Mouse (Mus musculus): ENCODE data around the gene Hoxb8.

Gene Hoxb8

DNA sequence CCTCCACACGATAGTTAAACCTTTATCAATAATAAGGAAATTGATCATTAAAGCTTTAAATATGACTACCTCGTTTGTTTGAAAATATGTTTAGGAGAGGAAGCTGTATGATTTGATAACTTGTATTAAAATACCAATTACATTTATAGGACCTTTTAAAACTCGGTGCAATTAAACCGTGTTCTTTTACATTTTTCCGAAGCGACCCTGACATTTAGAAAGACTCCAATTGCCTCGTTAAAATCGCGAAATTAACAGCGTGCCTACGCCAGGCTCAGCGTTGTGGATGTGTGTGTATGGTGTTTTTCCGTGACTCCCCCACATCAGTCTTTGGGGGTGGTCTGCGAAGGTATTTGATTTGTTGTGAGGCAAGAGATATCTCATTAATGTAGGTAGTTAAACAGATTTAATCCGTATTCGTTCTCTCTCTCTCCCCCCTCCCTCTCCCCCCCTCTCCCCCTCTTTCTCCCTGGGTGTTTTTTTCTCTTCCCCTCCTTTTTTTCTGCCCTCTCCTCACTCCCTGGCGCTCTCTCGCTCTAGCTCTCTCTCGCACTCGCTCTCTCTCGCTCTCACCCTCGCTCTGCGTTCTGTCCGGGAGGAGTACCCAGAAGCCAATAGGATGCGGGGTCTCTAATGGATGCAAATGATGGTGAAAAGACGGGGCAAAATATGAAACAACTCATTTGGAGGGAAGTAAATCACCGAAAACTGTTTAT is at the start of gene Hoxb8:
Gene Hoxb8 (plus strand): TSS at position 51 of the 716 bp plus-strand sequence.
- DNase-seq: no peak

DNA sequence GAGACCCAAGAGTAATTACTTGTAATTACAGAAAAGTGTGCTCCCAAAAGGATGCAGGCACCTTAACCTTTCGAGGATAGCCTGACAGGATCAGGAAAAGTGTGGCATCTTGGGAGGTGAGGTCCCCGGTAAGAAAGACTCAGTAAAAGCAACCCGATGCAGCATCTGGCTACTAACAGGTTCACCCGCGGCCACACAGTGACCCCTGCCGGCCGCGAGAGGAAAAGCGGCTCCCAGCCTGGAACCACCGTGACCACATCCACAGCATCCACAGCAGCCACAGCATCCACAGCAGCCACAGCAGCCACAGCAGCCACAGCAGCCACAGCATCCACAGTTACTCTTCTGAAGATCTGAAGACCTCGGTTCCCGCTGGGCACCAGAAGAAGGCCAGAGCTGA is 46.8 kb upstream of the Hoxb8 start:
- DNase-seq: no peak

DNA sequence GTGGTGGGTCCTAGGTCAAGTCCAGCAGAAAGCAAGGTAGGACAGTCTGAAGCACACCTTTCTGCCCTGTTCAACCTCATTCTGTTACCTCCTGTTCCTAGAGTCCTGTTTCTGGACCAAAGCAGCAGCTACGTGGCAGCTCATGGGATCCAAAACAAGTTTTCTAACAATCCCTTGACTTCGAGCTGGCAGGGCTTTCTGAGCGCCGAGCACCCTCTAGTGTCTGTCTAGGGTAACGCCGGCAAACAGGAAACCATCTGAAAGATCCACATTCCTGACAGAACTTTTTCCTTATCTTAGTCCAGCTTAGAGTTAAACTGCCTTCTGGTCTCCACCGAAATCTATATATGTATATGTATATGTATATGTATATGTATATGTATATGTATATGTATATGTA is 41.5 kb upstream of the Hoxb8 start:
- no peak for DNase-seq

DNA sequence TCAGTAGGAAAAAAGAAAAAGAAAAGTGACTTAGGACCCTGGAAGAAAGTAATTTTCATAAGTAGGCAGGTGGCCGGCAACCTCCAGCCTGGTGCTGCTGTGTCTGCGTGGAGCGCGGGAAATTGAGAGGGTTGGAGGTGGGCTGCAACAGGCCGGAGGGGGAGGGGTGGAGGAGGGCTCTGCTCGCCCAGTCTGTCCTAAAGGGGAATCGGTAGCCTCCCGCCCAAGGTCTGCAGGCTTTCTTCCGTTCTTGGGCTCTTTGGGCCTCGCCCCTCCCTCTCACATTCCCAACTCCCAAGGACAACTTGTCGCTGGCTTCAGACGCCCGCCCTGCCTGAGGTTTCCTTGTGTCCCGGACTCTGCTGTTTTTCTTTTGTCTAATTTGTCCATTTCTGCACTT is 30.8 kb upstream of the Hoxb8 start:
- DNase-seq: peak; percentile 80

DNA sequence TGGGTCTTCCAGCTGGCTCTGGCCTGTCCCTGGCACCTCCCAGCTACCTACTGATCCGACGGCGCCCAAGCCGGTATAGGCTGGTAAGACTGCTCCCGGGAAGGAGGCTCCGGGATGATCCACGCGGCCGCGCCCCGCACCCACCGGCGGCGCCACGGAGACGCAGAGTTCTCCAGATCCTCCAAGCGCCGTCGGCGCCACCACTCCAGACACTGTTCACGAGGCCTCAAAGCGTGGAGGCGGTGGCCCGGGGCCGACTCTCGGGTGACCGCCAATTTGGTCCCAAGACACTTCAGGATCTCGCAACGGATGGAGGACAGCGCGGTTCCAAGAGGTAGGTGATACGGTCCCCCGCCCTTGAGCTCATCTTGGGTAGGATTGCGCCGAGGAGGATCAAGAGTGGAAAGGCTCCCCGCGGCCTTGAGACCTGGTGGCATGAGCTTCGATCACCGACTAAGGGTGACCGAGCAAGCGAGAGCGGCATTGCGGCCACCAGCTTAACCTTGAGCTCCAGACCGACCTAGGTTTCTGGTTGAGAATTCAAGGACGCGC is 30.1 kb upstream of the Hoxb8 start:
- peak; percentile 58 for DNase-seq

DNA sequence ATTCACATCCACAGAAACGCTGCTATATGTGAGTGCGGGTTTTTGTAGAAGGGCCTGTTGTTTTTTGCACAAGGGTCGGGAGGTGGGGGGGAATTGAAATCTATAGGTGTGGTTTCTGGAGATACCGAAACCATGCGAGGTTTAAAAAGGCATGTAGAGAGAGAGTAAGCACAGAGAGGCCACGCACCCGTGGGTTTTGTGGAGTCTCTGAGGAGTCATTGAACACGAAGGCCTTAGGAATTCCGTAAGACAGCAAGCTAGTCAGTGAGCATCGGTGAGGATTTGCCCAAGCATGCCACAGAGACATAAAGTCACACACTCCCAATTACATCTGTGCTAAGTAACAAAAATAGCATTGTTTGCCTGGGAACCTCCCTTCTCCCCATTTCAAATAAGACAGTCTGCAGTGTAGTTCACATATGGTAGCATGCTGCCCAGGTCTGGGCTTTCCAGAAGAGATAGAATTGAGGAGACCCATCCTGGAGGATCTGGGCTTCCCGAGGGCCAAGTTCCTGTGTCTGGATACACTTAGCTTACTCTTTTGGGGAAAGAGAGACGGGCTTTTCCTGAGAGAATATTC is 29.1 kb upstream of the Hoxb8 start:
- no peak for DNase-seq

DNA sequence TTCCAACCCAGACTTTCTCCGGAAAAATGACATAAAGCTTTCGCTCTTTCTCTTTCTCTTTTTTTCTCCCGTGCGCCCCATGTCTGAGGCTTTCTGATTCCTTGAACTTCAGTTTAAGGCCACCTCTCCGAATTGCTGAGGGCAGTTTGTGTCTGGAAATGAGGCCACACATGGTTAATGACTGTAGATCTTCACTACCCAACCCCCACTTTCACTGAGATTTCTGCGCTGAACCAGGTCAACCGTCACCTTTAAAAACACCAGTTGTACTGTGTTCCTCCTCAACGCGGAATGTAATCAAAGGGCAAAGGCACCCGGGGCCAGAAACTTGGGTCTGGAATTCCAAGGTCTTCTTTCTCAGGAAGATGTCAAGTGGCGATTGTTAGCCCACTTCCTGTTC is 27.5 kb upstream of the Hoxb8 start:
- DNase-seq: peak; percentile 84

DNA sequence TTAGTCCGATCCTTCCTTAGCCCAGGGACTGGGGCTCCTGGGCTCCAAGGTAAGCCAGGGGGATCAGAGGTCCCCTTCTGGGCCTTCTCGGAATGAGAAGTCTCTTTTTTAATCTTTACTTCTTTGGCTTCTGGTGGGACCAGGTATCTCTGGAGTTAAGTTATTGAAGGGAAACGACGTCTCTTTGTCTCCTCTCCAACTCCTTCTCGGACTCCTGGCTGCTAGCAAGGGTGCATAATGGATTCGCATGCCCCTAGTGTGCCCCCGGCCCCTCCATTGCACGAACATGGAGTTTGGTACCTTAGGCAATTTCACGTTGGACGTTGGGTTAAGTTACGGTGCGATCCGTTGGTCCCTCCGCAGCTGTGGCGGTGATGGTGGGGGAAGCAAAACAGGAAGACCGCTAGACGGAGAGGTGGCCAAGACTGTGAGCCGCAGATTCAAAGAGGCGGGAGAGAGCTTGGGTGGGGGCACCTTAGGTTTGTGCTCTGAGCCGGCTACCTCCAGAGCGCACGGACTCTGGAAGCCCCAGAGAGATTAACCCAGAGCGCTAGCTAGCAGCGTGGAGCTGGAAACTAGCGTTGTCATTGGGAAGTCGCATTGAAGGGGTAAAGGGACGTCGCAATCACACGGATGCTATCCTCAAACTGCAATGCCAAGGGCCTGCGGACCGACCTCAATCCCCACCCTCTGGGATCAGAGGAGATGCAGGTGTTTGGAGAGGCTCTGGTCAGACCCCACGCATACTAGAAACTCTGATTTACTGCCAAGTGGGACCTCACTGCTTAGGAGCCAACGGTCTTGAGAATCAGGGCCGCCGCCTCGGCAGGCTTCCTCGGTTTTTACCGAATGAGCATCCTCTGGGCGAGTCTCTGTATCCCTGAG is 26.4 kb upstream of the Hoxb8 start:
- DNase-seq: peak; percentile 25

DNA sequence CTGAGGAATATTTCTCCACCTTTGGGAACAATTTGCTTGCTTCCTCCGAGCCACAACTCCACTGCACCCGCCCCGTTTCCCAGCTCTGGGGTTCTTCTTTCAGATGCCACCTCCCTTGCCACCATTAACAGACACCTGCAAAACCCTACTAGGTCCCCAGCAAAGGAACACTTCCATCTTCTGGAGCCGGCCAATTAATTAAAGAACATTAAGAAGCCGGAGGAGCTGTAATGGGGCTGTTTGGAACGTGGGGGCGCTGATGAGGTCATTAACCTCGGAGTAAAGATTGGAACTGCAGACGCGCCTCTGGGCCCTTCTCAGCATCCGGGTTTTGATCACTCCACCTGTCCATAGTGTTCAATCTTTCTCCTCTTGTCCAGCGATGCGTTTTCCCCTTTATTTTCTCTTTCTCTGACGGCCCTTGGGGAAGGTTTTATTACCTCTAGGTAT is 25.7 kb upstream of the Hoxb8 start:
- DNase-seq: no peak

DNA sequence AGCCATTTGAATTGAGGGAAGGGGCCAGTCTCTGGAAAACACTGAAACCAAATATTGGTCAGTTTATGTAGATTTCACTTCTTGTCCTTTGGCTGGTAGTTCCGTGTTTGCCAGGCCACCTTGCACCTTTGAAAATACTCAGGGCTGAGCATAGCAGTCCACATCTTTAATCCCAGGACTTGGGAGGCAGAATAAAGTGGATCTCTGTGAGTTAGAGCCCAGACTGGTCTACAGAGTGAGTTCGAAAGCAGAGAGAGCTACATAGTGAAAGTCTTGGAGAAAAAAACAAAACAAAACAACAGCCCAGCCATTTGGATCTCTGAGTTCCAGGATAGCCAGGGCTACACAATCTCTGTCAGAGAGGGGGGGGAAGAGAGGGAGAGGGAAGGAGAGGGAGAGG is 24.6 kb upstream of the Hoxb8 start:
- DNase-seq: no peak

DNA sequence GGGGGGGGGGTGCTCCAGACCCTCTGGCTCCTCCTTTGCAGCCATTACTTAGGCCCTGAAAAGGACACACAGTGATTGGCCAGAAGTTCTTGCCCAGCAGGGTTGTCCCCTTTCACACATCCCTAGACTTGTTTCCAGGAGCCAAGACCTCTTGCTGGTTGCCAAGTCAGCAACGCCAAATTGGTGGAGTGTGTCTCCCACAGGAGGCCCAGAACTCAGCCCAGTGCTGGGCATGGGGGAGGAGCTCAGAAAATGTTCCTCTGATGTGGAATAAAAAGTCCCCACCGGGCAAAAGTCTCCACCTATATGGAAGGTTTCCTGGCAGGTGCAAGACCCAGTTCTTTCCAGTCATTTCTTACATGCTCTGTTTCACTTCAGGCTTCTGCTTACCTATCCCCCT is 22.7 kb upstream of the Hoxb8 start:
- DNase-seq: peak; percentile 85

DNA sequence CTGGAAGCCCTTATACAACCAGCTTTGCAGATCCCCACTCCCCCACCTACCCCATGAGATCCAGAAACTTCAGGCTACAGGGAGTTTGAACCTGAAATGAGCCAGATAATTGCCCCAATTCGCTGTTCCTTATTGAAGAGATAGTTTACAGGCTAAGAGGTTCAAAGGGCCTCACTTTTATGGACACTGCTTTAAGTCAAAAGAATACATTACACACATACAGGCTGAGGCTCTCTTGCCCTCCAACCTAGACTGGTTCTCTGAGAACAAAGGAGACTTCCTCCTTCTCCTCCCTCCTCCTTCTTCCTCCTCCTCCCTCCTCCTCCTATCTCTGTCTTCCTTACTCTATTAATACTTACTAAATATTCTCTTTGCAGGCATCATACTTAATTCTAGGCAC is 22.2 kb upstream of the Hoxb8 start:
- no peak for DNase-seq

DNA sequence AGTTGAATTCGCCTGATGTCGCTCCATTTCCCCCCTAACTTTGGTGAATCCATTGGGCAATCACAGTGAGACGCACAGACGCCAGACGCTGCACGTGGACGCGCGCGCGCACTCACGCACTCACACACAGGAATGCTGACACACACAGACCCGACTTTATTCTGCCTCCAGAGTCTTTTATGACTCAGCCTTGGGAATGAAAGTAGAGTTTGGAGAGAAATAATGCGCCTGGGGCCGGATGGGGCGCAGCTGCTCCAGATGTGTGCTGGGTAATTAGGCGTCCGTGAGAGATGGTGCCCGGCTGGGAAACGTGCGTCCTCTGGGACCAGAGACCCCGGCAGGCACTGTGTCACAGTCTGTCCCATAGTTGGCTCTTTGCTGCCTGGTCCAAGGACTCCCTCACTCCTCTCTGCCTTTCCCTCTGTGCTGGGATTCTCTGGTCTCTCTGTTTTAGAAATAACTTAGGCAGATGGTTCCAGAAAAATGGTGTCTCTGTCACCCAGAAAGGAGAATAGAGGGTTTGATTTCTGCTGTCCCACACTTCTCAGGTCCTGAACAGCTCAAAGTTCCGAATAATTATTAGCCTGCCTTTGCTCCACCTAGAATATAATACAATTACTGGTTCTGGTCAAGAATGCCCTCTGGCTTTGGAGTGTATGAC is 21.3 kb upstream of the Hoxb8 start:
- peak; percentile 54 for DNase-seq

DNA sequence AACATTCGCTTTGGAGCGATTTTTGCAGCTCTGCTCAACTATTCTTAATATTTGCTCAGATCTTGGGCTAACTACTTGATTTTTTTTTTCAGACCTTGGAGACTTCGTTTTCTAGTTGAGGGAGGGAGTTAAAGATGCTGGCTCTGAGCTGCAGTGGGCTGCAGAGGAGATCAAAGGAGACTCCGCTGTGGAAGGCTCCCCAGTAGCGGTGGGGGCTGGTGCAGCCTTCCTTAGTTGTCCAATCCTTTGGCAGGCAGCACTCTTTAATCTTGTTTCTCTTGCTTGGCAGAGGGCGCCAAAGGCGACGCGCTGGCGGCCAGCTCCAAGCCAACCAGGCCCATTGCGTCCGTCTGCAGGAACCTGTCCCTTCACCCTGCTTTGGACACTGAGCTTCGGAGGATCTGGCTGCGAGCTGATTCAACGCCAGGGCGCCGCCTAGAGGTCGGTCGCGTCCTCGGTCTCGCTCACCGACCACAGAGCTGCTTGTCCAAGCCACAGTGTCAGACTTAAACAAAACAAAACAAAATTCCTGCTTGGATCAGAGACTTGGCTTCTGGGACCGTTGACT is 20.3 kb upstream of the Hoxb8 start:
- DNase-seq: peak; percentile 94

DNA sequence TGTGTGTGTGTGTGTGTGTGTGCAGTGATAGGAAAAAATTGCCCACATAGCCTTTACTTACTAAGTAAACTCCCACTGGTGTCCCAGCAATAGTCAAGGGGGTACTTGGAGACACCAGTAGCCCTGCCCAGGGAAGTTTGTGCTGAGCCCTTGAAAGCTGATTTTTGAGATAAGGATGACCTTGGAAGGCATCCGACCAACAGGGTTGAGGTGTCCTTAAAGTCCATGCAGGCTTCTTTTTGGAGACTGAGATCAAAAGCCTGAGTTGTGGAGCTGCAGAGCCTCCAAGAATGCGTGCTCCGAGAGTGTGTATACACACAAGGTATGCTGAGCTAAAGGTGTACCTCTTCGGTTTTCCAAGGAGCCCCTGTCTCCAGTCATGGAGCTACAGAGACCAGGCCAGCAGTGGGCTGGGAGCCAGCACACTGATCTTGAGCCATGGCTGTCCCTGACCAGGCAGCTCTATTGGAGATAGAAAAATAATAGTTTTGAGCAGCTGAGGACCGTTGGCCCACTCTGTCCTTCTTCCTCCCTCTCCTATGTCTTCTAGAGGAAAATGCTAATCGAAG is 19.4 kb upstream of the Hoxb8 start:
- peak; percentile 29 for DNase-seq

DNA sequence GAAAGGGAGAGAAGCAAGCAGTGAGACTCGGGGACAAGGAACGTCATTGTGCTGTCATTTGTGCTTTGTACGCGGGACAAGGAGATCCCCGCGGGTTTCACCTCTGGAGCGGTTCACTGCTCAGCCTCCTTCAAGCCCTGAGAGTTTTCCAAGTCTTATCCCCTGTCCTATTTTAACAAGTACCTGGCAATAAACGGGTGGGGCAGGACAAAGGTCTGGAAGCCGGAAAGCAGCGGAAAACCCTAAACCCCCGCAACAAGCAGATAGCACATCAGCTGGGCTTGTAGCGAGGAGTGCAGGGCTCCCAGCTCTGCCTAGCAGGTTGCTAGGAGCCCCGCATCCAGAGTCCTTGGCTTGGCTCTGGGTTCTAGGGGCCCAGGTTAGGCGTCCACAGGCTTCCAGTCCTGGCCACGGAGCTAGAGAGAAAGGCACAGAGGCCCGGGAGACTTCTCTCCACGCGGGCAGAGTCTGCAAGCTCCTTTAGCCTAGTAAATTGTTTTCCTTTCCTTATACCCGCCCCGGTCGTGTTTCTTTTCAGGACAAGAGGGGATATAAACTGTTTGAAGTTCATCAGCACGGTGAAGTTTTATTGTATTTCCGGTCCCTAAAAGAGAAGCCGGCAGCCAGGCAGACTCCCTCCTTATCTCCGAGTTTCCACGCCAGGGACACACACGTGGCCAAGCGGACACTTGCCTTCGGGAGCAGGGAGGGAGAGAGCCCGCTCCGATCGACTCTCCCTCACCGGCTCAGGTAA is 17.9 kb upstream of the Hoxb8 start:
- DNase-seq: peak; percentile 10

DNA sequence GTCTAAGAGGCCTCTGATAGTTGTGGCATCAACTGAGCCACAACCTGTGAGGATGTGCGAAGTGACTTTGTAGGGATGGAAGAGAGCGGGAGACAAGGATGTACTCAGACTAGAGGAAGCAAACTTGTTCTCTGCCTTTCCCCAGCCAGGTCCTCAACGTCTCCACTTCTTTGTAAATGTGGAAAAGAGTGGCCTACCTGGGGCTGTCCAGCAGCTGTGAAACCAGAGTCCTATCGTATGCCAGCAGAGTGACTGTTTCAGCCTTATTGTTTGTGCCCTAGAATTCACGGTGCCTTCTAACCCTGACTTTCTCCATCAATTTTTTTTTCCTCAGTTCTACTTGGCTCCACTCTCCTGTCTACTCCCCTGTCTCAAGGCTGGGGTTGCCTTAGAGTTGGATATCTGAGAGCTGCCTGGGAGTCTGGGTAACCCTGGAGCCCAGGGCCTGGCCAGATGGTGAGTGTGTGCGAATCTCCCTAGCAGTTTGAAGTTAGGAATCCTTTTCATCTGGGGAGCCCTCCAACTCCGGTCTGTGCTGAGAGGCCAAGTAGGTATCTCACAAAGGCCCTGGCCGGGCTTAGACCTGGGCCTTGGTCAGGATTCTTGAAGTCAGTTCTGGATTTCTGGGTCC is 17.2 kb upstream of the Hoxb8 start:
- DNase-seq: peak; percentile 7

DNA sequence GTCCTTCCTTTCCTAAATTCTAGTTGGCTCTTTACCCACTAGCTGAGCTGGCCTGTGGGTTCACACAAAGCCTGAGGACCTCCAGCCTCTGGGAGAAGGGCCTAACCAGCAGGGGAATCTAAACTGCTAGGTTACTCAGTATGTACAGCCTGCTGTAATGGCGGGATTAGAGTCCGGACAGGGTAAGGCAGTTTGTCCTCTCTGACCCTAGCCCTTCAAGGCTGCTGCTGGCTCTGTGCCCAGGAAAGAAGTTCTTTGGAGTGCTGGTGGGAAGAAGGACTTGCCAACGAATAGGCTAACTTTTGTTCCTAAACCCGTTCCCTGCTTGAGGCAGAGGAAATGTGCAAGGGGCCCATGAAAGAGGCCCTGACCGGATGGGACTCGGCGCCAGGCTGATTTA is 15.8 kb upstream of the Hoxb8 start:
- DNase-seq: peak; percentile 88

DNA sequence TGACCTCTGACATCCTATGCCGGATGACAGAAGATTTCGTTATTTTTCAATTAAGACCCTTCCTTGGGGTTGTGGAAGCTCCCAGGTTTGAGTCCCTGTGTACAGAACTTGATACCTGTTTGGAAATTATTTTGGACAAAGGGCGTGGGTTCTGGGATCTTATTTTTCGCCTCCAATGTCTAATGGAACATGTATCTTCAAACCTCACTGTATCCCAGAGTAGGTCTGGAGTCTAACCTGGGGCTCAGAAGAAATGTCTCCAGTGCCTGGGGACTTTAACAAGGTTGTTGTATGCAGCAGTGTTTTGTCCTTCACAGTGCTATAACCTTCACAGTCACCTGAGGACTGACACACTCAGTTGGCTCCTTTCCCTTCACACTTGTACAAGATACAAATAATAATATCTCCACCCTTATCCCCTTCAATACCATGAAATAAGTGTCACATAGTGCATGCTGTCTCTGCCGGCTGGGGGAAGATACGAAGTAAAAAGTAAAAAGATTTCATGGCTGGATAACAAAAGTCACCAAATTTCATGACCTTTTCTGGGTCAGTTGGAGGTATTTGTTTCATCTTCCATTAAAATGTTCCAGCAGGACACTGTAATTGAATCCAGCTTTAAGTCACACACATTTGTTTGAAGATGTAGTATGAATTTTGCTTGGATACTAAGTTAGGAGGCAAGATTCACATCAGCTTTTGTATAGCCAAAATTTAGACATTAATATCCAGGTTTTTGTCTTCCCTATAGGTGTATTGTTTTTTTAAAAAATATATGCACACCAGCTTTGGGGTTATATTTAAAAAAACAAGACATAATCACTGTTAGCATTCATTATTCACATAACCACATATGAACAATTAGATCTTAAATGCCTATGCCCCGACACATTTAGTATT is 14.4 kb upstream of the Hoxb8 start:
- DNase-seq: no peak

All from kidney, adult 11 months (tissue).